Mouse (Mus musculus) neutrophil, adult 5-6 weeks (primary cell): ENCODE data around the gene 4930503B20Rik. TPM values are rescaled to one million over a fixed set of nuclear protein-coding genes. Genes with fewer than 3 reads are reported as not detected.
A peak's percentile ranks its signal among the peaks of the same experiment; 100 is the strongest.

Experiments used
- ATAC-seq: fragments of 151-379, 151-347 bp; 2 replicates; pipeline ENCODE4 v1.8.0; 2017; ENCODE audit warnings: mild to moderate bottlenecking, moderate TSS enrichment; ENCODE audit not compliant: insufficient number of reproducible peaks, poor library complexity, low FRiP score, severe bottlenecking; ENCODE audit errors: extremely low read depth
- total RNA-seq: library from RNA; stranded (forward); fragments of 200-1000 nt; gene quantifications from 2 replicates; pipeline ENCODE4 v1.2.3, GENCODE M21; 2017

The 4930503B20Rik gene
- total RNA-seq, result 0.74 and 0.93 TPM in 2 replicates

DNA sequence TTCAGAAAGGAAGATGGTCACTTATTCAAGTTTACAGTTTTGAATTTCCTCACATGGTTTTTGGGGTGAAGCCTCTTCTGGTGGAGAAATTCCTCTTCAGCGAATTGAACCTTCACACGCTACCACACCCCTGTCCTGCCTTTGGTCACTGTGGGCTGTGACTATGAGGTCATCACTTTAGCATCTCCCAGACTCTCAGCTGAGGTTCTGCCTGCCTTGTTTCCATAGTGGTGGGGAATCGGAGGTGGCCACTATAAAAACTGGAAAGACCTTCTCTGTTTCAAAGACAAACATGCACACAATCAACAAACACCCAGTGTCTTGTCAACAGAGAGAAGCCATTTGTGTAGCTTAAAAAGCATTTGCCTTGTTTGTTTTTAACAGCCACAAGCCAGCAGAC, at the start of gene 4930503B20Rik:
Gene 4930503B20Rik (minus strand): TSS at position 101 of the 400 bp plus-strand sequence.
- ATAC-seq, result no peak

DNA sequence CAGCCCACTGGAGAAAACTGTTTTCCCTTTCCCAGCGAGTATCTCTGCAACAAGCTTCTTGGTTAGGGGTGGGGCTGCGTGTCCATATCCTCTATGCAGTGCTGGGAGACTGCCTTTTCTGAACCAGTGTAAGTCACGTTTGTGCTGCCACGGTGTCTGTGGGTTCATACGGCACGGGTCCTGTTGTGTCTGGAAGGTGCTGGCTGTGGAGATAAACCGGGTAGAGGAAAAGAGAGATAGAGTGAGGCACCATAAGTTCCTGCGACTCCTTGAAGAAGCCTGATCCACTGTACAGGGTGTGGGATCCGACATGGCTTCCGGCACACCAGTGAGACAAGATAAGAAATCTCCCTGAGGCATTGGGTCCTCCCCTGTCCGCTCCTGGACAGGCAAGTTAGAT, 48.9 kb upstream of the 4930503B20Rik start:
- ATAC-seq, result no peak

DNA sequence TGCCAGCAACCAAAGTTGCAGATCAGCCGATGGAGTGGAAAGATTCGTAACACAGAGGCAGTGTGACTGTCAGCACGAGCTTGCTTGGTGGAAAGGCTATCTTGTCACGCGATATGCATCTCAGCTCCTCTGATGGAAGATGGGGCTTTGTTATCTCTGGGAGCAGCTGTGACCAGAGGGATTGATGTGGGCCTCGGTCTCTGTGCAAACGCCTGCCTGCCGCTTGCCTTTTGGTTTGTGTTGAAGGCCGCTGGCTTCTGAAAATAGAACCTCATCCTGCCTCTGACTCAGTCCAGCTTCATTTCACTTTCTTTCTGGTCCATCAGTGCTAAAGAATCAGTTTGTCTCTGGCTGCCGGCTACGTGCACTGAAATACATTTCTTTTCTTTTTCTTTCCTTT, 47.9 kb upstream of the 4930503B20Rik start:
- no peak for ATAC-seq

DNA sequence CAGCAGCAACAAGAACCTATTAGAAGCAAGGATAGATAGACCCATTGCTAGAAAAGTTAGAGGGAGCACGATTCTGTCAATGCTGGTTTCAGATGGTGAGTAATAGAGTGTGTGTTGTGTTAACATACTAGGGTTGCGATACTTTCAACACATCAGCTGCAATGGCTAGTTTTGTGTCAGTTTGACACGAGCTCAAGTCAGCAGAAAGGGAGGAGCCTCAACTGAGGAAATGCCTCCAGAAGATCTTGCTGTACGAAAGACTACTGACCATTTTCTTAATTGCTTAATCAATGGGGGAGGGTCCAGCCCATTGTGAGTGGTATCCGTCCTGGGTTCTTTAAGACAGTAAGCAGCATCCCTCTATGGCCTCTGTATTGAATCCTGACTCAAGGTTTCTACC, 41.4 kb upstream of the 4930503B20Rik start:
- no peak for ATAC-seq

- ATAC-seq, result no peak
Measured at GRCm38 (mm10) chr3:146687121-146687725, 36.1 kb upstream of the 4930503B20Rik start.

- ATAC-seq, result no peak
Measured at GRCm38 (mm10) chr3:146686428-146686827, 35.3 kb upstream of the 4930503B20Rik start.

DNA sequence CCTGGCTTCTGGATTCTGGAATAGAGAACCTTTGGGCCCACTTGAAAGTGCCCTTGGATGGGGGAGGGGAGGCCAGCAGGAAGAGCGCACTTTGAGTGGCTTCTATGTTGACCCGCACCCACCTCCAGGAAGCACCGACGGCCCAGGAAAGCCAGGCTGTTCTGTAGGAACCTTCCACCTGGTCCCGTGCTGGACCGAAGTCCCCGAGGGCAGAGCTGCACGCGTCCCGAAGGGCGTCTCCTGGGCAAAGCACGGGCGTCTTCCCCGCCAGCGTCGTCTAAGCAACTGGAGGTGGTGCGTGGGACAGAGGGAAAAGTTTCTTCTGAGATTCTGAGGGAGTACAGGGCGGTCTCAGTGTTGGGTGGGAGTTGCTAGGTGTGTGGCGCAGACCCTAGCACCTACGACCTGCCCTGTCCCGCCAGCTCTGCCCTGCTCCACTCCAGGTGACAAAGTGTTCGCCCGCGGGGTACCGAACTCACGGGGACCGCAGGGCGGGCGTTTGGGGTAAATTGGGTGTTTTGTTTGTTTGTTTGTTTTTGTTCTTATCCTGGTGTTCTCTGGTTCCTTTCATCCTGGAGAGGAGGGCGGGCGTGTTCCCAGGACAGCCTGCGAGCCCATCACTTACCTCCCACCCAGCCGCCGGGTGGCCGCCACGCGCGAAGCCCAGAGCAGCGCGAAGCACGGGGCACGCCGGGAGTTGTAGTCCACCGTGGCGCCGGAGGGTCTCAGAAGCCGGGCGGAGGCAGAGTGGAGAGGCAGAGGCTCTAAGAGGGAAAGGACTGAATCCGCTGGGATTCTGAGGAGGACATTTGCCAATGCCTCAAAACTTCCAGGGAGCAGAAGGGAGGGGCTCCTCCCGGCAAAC, 33.9 kb upstream of the 4930503B20Rik start, which contains the start of gene Samd13:
Gene Samd13 (minus strand): TSS at position 782 of the 865 bp plus-strand sequence.
- no peak for ATAC-seq

DNA sequence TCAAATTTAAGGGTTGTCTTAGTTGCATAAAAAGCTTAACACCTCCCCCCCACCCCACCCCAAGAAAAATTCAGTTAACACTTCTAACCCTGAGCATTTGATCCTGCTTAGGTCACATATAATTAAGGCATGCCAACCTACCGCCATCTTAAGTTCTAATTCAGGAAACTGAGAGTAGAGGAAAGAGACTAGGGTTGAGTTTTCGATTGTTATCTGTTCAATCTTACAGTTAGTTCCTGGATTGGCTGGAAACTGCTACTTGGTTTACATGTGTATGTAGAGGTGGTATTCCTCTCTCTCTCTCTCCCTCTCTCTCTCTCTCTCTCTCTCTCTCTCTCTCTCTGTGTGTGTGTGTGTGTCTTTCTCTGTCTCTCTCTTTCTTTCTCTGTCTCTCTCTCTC, 32.0 kb upstream of the 4930503B20Rik start:
- ATAC-seq, result no peak

DNA sequence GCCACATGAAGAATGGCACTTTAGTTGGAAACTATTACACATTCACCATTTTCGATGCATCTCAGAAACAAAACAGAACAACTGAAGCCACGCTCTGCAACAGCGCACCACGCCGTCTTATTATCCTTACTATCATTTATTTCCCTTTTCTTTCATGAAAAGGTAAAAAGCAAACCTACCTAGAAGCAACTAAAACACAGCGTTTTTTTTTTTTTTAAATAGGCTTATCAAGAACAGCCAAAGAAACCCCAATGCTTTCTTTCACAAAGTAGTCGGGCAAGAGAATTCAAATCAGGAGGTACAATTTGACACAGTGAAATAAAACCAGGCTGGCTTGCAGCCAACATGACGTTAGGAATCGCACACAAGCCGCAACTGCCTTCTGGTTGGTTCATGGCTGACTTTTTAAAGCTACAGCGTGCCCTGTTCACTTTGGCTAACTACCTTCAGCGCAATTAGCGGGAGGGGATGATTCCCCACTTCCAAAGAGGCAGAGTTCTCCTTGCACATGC, 31.1 kb upstream of the 4930503B20Rik start:
- no peak for ATAC-seq

DNA sequence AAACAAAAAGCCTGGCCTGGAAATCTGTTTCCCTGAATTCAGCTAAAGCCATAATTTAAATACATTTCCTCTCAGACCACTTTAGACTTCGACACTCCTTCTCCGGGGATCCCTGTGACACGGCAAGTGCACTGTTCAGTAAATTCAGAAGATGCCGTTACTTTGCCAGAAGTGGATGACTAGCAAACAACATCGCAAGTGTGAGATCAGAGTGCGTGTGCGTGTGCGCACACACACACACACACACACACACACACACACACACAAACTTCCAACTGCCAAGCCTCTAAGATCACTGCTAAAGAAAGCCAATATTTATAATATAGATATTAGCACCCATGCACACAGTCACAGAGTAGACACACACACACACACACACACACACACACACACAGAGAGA, 30.6 kb upstream of the 4930503B20Rik start:
- no peak for ATAC-seq

GRCm38 (mm10) chr3:146680625-146681024, 29.5 kb upstream of the 4930503B20Rik start:
- ATAC-seq, result no peak

DNA sequence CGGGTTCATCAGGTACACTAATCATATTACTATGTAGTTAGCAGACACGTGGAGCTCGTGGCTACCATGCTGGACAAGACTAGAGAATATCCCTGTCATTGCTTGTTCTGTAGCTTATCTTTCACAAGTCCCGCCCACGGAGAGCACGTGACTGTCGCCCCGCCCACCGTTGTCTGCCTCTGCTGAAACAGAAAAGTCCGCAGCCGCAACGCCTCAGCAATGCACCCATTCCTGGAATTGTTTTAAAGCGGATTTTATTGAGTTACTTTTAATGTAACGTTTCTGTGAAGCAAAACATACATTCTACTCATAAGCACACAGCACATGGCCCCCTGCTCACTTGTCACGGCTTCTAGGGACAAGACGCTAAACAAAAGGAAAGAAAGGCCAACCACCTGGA, 28.5 kb upstream of the 4930503B20Rik start:
- ATAC-seq, result no peak

DNA sequence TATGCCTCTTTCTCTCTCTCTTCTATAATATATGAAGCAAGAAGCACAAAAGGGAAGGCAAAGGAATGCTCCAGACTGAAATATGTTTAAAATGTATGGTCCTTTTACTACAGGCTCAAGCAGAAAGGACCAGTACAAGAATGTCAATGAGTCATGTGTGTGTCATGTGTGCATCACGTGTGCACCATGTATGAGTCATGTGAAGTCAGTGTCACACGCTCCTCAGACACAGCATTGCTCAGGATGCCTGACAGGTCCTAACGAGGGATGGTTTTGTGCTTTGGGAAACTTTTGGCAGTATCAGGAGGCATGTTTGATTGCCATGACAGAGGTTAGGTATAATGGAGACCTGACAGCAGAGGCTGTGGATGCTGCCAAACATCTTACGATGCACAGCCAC, 25.1 kb upstream of the 4930503B20Rik start:
- ATAC-seq, result no peak

DNA sequence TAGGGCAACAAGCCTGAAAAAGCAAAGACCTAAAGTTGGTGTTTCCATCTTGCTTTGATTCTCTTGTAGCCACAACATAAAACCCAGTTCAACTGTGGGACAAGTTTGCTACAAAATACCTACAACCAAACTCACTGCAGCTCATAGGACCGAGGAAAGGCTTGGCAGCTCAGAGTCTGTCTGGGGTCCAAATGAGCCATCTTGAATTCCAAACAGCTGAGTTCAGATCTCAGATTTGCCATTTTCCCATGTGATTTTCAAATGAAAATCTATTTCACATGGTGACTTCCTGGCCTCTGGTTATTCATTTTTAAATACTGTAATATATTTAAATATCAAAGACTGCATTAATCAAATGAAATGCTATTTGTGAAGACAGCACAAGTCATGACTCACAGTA, 24.0 kb upstream of the 4930503B20Rik start:
- no peak for ATAC-seq

DNA sequence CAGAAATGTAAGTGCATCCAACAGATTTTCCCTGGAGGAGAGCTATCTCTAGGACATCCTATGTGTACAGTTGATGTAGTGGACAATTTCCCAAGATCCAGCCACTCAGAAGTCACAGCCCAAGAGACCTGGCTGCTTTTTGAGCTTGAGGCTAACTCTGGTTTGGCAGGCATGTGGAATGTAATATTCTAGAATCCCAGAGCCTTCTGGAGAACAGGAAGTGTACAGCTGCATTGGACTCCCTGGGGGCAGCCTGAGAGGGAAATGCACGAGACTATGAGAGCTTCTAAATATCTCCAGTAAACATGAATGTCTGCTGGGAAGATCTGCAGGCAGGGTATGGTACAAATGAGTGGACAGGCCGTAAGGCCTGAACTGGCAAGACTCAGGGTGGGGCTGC, 20.0 kb upstream of the 4930503B20Rik start:
- ATAC-seq, result no peak

DNA sequence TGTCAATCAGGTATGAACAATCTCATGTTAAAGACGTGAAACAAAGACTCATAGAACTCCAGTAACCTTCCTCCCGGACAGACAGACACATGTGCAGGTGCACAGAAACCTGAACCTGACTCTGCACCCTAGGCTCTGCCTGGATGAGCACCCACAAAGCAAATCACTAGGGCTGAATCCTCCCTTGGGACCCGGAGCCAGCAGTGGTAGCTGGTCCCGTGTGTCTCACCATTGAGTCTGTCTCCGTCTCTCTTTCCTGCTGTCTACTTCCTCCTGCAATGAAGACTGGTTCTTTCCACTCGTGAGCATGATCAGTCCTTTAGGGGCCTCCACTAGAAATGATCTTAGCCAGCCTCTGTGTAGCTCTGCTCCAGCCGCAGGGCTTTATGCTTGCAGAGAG, 10.8 kb upstream of the 4930503B20Rik start:
- no peak for ATAC-seq

DNA sequence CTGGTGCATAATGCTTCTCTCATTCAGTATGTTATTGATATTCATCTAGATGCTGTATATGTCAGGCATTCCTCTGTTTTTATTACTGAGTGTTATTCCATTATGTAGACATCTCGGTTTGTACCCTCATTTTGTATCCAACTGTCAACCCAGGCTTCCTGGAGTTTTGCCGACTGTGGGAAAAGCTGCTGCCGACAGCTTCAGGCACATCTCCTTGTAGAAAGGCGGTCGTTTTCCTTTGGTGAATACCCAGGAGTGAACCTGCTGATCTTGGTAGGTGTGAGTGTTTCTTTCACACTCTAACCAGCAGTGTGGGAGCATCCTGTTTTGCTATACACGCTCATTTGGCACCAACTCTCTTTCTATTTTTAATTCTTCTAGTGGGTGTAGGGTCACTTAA, 9.9 kb upstream of the 4930503B20Rik start:
- ATAC-seq, result no peak

DNA sequence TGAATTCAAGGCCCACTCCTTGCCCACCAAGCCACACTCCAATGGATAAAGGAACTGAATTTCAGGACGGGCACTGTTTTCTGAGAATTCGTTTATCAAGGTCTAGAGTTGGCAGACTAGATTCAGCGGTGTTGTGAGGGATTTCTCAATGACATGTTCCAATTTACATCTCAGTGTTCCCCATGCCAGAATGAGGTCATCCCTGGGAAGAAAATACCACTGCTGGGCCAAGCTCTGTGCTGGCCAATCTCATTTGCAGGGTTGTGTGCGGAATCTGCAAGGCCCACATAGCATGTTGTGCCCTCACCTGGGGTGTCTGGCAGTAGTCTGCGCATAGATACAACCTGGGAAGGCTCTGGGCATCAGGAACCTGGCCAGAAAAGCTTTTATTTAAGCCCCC, 8.2 kb upstream of the 4930503B20Rik start:
- ATAC-seq, result no peak

DNA sequence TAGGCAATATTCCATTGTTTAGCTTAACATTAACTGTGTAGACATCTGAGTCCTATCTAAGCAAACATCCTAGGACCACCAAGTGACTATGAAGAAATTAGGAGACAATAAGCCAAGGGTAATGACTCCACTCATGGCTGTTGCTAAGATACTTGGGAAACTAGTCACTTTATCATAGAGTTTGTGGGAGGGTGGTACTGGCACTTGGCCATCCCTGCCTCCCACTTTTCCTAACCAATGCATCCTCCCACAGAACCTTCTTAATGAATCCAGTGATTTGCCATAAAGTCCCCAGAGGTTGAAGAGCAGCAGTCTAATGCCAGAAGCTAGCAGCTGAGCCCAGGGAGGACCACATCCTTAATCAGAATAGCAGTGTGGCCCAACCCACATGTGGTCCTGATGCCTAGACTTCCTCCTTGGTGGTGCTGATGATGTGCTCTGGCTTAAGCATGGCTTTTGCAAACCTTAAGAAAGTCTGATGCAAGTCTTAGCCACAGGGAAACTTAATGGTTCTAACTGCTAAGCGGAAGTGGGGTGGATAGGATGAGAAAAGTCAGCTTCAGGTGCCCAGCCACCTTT, 7.0 kb upstream of the 4930503B20Rik start:
- 0 out of 2 replicates have a peak, but pooled peaks have one; percentile 6 for ATAC-seq

DNA sequence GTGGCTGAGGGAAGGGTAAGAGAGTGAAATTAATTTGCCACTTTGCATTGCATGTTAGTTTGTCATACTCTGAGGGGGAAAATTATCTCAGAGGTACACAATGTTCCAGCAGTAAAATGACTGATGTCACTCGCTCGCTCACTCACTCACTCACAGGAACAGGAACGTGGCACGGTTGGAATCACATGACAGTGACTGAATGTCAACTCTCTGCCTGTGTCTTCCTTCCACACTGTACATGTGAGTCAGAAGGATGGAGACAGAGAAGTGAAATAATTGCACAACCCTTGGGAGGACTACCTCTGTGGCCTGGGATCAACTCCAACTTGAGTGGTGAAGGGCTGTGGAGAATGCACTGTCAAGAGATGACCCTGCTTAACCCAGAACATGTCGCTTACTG, 6.3 kb upstream of the 4930503B20Rik start:
- ATAC-seq, result no peak
